Mouse (Mus musculus) urinary bladder, adult 18-20 months (tissue): Measurements from ENCODE around the gene Thap11.
A peak's percentile ranks its signal among the peaks of the same experiment; 100 is the strongest.
"Not testable (repeated sequence)": the region's sequence is repeated elsewhere in the genome, so short reads cannot be mapped to it uniquely, and the experiment has no call there.

Experiments used
- DNase-seq, 2 experiments: peaks; one replicate each; pipeline ENCODE4 v3.0.0; 2022; ENCODE audit warnings: low spot score in 2 of 2, mixed read lengths in 2 of 2

Thap11 gene

GRCm38 (mm10) chr8:105854715-105855216 is at the start of gene Thap11:
Gene Thap11, plus strand, starts transcription at chr8:105855132.
- DNase-seq, result peak; percentile 86 to 92

GRCm38 (mm10) chr8:105805346-105805745 is 49.6 kb upstream of the Thap11 start:
- no peak for DNase-seq

GRCm38 (mm10) chr8:105805964-105806363 is 49.0 kb upstream of the Thap11 start:
- DNase-seq, result no peak

GRCm38 (mm10) chr8:105807766-105808165 is 47.2 kb upstream of the Thap11 start:
- DNase-seq, result no peak

GRCm38 (mm10) chr8:105808480-105808879 is 46.5 kb upstream of the Thap11 start:
- DNase-seq, result no peak

GRCm38 (mm10) chr8:105810245-105810786 is 44.6 kb upstream of the Thap11 start:
- DNase-seq, result no peak

- no peak for DNase-seq
These were observed 43.9 kb upstream of the Thap11 start for GRCm38 (mm10) chr8:105811061-105811460.

GRCm38 (mm10) chr8:105811543-105811942 is 43.4 kb upstream of the Thap11 start:
- no peak for DNase-seq

- no peak for DNase-seq
These were observed 42.4 kb upstream of the Thap11 start for GRCm38 (mm10) chr8:105812511-105812910.

GRCm38 (mm10) chr8:105813241-105813640 is 41.7 kb upstream of the Thap11 start:
- no peak for DNase-seq

- no peak for DNase-seq
These were observed 35.3 kb upstream of the Thap11 start for GRCm38 (mm10) chr8:105819659-105820058.

- DNase-seq, result no peak
These were observed 34.0 kb upstream of the Thap11 start for GRCm38 (mm10) chr8:105820925-105821324.

GRCm38 (mm10) chr8:105825506-105825905 is 29.4 kb upstream of the Thap11 start:
- no peak for DNase-seq

- no peak for DNase-seq
These were observed 28.6 kb upstream of the Thap11 start for GRCm38 (mm10) chr8:105826379-105826778.

- DNase-seq, result peak; percentile 90 to 95
These were observed 27.8 kb upstream of the Thap11 start, which contains the start of the genes Ranbp10 and Tsnaxip1 for GRCm38 (mm10) chr8:105826861-105827848. Gene Ranbp10, minus strand, starts transcription at chr8:105827350. Gene Tsnaxip1, plus strand, starts transcription at chr8:105827731.

- DNase-seq, result not testable (repeated sequence)
These were observed 21.2 kb upstream of the Thap11 start for GRCm38 (mm10) chr8:105833740-105834139.

- DNase-seq, result peak; percentile 62 to 78
These were observed 19.6 kb upstream of the Thap11 start for GRCm38 (mm10) chr8:105835318-105835717.

GRCm38 (mm10) chr8:105836991-105837390 is 17.9 kb upstream of the Thap11 start:
- no peak for DNase-seq

- DNase-seq, result no peak
These were observed 15.7 kb upstream of the Thap11 start for GRCm38 (mm10) chr8:105839209-105839608.

GRCm38 (mm10) chr8:105846678-105847077 is 8.3 kb upstream of the Thap11 start:
- no peak for DNase-seq

- no peak for DNase-seq
These were observed 4.9 kb upstream of the Thap11 start for GRCm38 (mm10) chr8:105850014-105850413.

GRCm38 (mm10) chr8:105850611-105851010 is 4.3 kb upstream of the Thap11 start:
- no peak for DNase-seq
